Mouse (Mus musculus) spleen, adult 2 months (tissue): ENCODE measurements around the gene Tpte.

Source experiments
- CTCF ChIP-seq: fragments of 200-500 bp; IDR thresholded peaks from 2 replicates; pipeline ENCODE4 v1.5.1; 2011; ENCODE audit warnings: mild to moderate bottlenecking, inconsistent platforms; ENCODE audit not compliant: insufficient read depth, insufficient read length, insufficient replicate concordance; ENCODE audit errors: extremely low read depth
- POLR2A ChIP-seq: fragments of 200-500 bp; IDR thresholded peaks from 2 replicates; pipeline ENCODE4 v1.6.1; 2011; ENCODE audit warnings: low read depth, low read length, inconsistent platforms

DNA sequence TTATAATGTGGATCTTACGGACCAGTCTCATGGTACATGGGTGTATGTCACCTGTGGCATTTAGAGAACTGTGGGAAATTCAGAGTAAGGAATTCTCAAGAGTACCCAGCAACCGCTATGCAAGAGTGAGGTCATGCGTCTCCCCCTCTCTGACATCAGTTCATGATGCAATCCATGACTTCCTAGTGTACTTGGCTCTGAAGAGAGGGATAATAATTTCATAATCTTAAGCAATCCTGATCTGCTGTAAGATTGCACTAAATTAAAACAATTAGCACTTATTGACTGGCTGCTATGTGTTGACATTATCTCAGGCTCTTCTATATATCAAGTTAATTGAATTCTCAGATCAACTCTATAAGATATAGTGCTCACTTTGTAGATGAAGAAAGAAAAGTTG, 16.4 kb upstream of the Tpte start:
- TF ChIP-seq CTCF, result no peak
- TF ChIP-seq POLR2A, result no peak
